Mouse (Mus musculus) liver, embryonic 16.5 days (tissue): ENCODE measurements around the gene 4932438H23Rik. TPM values are rescaled to one million over a fixed set of nuclear protein-coding genes. Genes with fewer than 3 reads are reported as not detected.

Experiments used
- ATAC-seq: fragments of 200-750 bp; cut with Nextera tagmentation; 2 replicates; pipeline ENCODE4 v1.8.0; 2017; ENCODE audit warnings: low read depth, mild to moderate bottlenecking, moderate number of reproducible peaks, moderate library complexity
- H3K27ac ChIP-seq: fragments of 300-500 bp; sonication (generic); 2 replicates; pipeline ENCODE4 v1.5.1; 2014; ENCODE audit warnings: mild to moderate bottlenecking, low read length
- H3K27me3 ChIP-seq: fragments of 300-500 bp; sonication (generic); 2 replicates; pipeline ENCODE4 v1.6.1; 2014; ENCODE audit warnings: low read depth, low read length, mixed read lengths; ENCODE audit not compliant: control insufficient read depth, insufficient read depth
- H3K36me3 ChIP-seq: fragments of 300-500 bp; sonication (generic); 2 replicates; pipeline ENCODE4 v1.6.1; 2014; ENCODE audit warnings: mild to moderate bottlenecking; ENCODE audit not compliant: control insufficient read depth, insufficient read depth
- H3K4me1 ChIP-seq: fragments of 300-500 bp; sonication (generic); 2 replicates; pipeline ENCODE4 v1.6.1; 2014; ENCODE audit warnings: low read depth, low read length, mixed read lengths; ENCODE audit not compliant: control insufficient read depth
- H3K4me2 ChIP-seq: fragments of 300-500 bp; sonication (generic); 2 replicates; pipeline ENCODE4 v1.6.1; 2014; ENCODE audit warnings: low read depth, low read length, mixed read lengths
- H3K4me3 ChIP-seq: fragments of 300-500 bp; sonication (generic); 2 replicates; pipeline ENCODE4 v1.5.1; 2014; ENCODE audit warnings: low read depth, mild to moderate bottlenecking, low read length
- H3K9ac ChIP-seq: fragments of 300-500 bp; sonication (generic); 2 replicates; pipeline ENCODE4 v1.6.1; 2014; ENCODE audit warnings: low read depth, low read length
- H3K9me3 ChIP-seq: fragments of 300-500 bp; sonication (generic); replicated peaks from 2 replicates; pipeline ENCODE4 v1.6.1; 2016; ENCODE audit warnings: low read length; ENCODE audit not compliant: control insufficient read depth
- WGBS: fragments of 180-500 bp; shearing (Covaris S2); extraction: QIAGEN DNeasy Blood & Tissue Kit; methylation state at CpG from one replicate; pipeline ENCODE4 v1.1.7; 2014; ENCODE audit not compliant: insufficient replicate concordance; 5-methylcytosine and 5-hydroxymethylcytosine counted together
- polyA plus RNA-seq: library from polyadenylated mRNA; unstranded; fragments of >200 nt; fragmentation: Nextera tagmentation; extraction: Ambion mirVana; gene quantifications from 2 replicates; pipeline ENCODE4 v1.2.1, GENCODE M21; 2015

The 4932438H23Rik gene
- polyA plus RNA-seq, 1 experiment from 2014 or later = not detected

DNA sequence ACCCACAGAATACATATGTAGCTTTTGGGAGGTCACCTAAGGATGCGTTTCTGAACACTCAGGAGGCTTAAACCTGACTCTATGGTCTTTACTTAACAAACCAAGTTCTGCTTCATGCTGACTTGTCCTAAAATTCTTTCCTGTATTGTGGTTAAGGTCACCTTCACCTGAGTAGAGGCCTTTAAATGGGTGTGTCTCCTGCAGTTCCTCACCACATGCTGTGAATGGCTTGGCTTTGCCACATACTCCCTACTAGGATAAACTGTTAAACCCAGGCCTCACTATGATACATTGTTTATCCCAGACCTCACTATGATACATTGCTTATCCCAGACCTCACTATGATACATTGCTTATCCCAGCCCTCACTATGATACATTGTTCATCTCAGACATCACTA is 22.7 kb downstream of the 4932438H23Rik start:
- peaks cover 3% of the 10 kb centered on the region for H3K27me3 ChIP-seq
- H3K27ac ChIP-seq = no peak overlapping the region
- no peak for ATAC-seq
- no peaks in the 10 kb centered on the region for H3K4me1 ChIP-seq
- H3K36me3 ChIP-seq = no peaks in the 10 kb centered on the region
- 76% methylated on average over 1 of the region's 1 CpGs for WGBS
- H3K9me3 ChIP-seq = no peaks in the 10 kb centered on the region
- H3K4me3 ChIP-seq = no peak overlapping the region
- no peak overlapping the region for H3K4me2 ChIP-seq
- no peak overlapping the region for H3K9ac ChIP-seq

DNA sequence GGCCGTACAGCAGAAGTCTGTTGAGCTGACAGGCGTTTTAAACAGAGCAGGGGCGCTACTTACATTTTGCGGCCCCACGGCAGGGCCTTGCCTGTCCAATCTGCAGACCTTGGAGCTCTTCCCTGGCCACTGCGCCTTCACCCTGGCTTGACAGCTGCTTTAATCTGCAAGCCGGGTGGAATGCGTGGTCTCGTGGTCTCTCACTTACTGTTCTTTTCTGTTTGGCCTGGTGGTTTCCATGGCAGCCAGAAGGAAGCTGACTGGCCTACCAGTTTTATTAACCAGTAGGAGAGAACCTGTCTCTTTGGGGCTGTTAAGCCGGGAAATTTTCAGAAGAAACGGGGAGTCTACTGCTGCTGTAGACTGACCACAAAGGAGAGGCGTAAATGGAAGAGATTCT is 26.0 kb downstream of the 4932438H23Rik start:
- H3K27ac ChIP-seq = no peak overlapping the region
- no peaks in the 10 kb centered on the region for H3K9me3 ChIP-seq
- peaks cover 3% of the 10 kb centered on the region for H3K27me3 ChIP-seq
- H3K4me1 ChIP-seq = no peaks in the 10 kb centered on the region
- H3K4me2 ChIP-seq = no peak overlapping the region
- H3K4me3 ChIP-seq = no peak overlapping the region
- no peak for ATAC-seq
- H3K9ac ChIP-seq = no peak overlapping the region
- H3K36me3 ChIP-seq = no peaks in the 10 kb centered on the region
- 41% methylated on average over 12 of the region's 12 CpGs for WGBS

DNA sequence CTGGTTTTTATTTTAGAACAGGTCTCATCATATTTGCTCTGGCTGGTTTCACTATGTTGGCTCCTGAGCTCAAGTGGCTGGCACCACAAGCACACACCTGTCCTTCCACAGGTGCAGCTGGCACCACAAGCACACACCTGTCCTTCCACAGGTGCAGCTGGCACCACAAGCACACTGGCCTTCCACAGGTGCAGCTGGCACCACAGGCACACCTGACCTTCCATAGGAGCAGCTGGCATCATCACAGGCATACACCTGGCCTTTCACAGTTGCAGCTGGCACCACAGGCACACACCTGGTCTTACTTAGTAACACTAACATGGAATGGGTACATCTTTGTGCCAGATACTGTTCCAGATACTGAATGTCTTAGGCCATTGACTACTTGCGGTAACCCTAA is 27.8 kb downstream of the 4932438H23Rik start:
- Histone ChIP-seq H3K36me3 (no peaks in the 10 kb centered on the region), H3K9ac (no peak overlapping the region), H3K4me2 (no peak overlapping the region), H3K27ac (no peak overlapping the region), H3K27me3 (peaks cover 3% of the 10 kb centered on the region), H3K4me1 (no peaks in the 10 kb centered on the region), H3K9me3 (no peaks in the 10 kb centered on the region), H3K4me3 (no peak overlapping the region)
- WGBS = 85% methylated on average over 1 of the region's 1 CpGs
- ATAC-seq = no peak

DNA sequence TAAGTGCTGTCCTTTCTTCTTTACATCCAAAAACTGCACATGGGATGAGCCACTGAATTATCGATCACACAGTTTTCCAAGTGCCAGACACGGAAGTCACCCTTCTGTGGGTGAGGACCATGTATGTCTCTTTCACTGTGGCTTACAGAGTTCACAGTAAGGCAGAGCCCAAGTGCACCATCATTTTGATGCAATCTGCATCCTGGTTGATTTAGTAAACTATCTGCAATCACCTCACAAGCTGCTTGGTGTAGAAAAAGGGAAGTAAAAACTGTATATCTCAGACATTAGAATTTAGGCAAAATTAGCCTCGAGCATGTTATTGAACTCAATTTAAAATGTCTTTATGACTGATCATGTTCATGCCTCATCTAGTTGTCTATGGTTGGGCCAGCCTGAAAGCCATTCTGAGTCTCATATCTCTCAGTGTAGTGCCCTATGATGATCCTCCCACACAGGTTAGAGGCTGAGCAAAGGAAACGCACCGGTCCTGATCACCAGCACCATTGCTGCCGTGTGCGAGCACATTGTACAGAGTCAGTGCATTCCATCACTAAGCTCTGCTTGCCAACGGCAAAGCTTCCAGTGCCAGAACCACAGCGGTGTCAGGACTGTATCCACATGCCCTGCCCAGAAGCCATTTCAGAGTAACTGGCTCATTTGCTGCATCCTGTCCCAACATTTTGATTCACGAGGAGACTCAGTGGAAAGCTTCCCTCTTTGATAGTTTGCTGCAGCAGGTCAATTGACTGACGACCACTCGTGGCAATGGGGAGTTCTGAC is 30.1 kb downstream of the 4932438H23Rik start:
- H3K9me3 ChIP-seq = no peaks in the 10 kb centered on the region
- WGBS = 65% methylated on average over 12 of the region's 12 CpGs
- no peak for ATAC-seq
- H3K4me2 ChIP-seq = no peak overlapping the region
- H3K9ac ChIP-seq = no peak overlapping the region
- no peak overlapping the region for H3K4me3 ChIP-seq
- no peak overlapping the region for H3K27ac ChIP-seq
- H3K36me3 ChIP-seq = no peaks in the 10 kb centered on the region
- H3K4me1 ChIP-seq = no peaks in the 10 kb centered on the region
- H3K27me3 ChIP-seq = peaks cover 3% of the 10 kb centered on the region; the same call in 1 of the 2 replicates

DNA sequence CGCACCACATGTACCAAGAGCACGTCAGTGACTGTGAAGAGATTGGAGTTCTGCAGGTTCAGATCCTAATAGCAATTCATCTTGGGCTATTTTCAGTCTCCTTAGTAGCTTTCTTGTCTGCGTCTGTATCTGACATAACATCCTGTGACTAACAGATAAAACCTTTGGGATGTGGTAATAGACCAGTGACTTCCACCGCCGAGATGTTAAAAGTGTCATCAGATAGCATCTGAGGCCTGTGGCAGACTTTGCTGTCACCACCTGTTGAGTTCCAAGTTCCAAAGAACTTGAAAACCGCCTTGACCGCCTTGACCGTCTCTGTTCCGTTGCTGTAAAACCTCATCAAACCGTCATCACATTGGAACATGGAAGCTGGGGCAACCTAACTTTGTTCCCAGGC is 31.1 kb downstream of the 4932438H23Rik start:
- Histone ChIP-seq H3K9ac (no peak overlapping the region), H3K36me3 (no peaks in the 10 kb centered on the region), H3K27me3 (no peaks in the 10 kb centered on the region; the same call in 1 of the 2 replicates), H3K27ac (no peak overlapping the region), H3K4me2 (no peak overlapping the region), H3K4me1 (no peaks in the 10 kb centered on the region), H3K9me3 (no peaks in the 10 kb centered on the region), H3K4me3 (no peak overlapping the region)
- 59% methylated on average over 10 of the region's 10 CpGs for WGBS
- no peak for ATAC-seq

DNA sequence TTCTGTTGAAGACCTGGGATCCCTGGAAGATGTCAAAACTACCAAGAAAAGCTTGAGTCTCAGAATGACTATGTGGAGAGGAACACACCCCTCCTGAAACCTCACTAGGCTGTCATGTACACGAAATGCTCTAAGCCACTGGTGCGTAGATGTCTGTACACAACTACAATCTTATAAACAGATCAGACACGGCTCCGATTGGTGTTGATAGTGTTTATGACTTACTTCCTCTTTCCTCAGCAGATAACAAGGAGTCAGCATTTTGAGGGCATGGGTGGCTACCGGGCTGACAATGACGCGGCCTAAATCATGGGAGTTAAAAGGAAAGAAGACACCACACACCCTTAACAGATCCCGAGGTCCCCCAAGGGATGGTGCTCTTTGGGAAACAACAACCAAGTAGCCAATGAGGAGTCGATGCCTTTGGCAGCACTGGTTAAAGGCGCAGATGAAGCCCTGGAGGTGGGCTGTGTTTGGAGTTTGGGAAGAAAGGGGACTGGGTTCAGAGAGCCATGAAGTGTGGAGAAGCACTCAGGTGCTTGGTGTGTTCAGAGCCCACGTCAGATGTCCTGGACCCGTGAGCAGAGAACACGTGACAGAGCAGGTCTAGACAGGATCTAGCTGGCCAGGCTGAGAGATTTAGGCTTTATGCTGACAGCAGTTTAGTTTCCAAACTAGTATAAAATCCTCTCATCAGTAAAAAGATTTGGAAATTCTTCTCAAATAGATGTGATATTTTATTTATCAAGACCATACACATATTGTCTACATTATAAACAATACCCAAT is 33.2 kb downstream of the 4932438H23Rik start:
- no peak overlapping the region for H3K27ac ChIP-seq
- no peaks in the 10 kb centered on the region for H3K9me3 ChIP-seq
- H3K27me3 ChIP-seq = no peaks in the 10 kb centered on the region
- no peak overlapping the region for H3K4me2 ChIP-seq
- H3K4me3 ChIP-seq = no peak overlapping the region
- H3K36me3 ChIP-seq = no peaks in the 10 kb centered on the region
- 0 out of 2 replicates have a peak, but pooled peaks have one; percentile 5 for ATAC-seq
- H3K9ac ChIP-seq = no peak overlapping the region
- 35% methylated on average over 13 of the region's 13 CpGs for WGBS
- no peaks in the 10 kb centered on the region for H3K4me1 ChIP-seq

DNA sequence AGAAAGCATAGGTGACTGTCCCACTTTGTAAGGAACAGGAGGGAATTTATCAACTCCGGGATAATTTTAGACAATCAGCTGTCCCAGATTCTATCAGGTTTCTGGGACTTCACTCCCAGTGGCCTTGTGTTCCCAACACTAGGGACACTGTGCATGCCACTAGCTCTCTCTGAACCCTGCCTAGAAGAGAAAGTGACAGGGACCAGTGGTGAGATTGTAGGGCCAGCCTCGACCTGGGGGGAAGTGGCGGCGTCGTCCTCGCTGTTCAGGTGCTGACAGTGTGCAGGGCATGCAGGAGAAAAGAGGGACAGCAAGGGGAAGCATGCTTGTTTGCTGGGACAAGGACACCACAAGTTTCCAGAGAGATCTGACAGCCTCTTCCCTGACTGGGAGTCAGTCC is 37.2 kb downstream of the 4932438H23Rik start:
- no peak overlapping the region for H3K4me3 ChIP-seq
- no peaks in the 10 kb centered on the region for H3K4me1 ChIP-seq
- WGBS = 61% methylated on average over 6 of the region's 6 CpGs
- ATAC-seq = no peak
- no peak overlapping the region for H3K9ac ChIP-seq
- H3K36me3 ChIP-seq = no peaks in the 10 kb centered on the region
- H3K27ac ChIP-seq = no peak overlapping the region
- no peak overlapping the region for H3K4me2 ChIP-seq
- H3K9me3 ChIP-seq = no peaks in the 10 kb centered on the region
- no peaks in the 10 kb centered on the region for H3K27me3 ChIP-seq

DNA sequence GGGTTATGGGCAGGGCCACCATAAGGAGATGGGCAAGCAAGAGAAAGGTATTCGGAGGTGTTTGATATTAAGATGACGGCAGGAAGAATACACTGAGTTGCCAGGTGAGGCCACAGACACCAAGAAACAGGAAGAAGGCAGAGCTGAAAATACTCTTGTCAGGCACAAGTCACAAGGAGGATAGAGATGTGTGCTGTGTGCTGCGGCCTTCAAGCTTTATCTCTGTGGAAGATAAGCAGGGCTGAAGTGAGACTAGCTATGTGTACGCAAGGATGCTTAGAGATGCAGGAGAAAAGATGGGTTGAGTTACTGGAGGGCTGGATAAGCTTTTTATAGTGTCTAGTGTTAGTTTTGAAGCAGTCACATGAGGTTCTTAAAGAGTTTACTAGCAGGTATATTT is 37.7 kb downstream of the 4932438H23Rik start:
- no peaks in the 10 kb centered on the region for H3K27me3 ChIP-seq
- ATAC-seq = no peak

More for the DNA sequence above, 37.7 kb downstream of the 4932438H23Rik start:
- no peak overlapping the region for H3K4me3 ChIP-seq
- WGBS = 47% methylated on average over 4 of the region's 4 CpGs
- no peaks in the 10 kb centered on the region for H3K36me3 ChIP-seq
- H3K27ac ChIP-seq = no peak overlapping the region
- H3K9ac ChIP-seq = no peak overlapping the region
- no peaks in the 10 kb centered on the region for H3K4me1 ChIP-seq
- no peaks in the 10 kb centered on the region for H3K9me3 ChIP-seq
- H3K4me2 ChIP-seq = no peak overlapping the region
